Mouse (Mus musculus) heart, embryonic 14.5 days (tissue): ENCODE results near the gene Casc3. TPM values are rescaled to one million over a fixed set of nuclear protein-coding genes. Genes with fewer than 3 reads are reported as not detected.

Source experiments
- ATAC-seq: fragments of 200-750 bp; cut with Nextera tagmentation; 2 replicates; pipeline ENCODE4 v1.8.0; 2017; ENCODE audit warnings: low read depth, moderate TSS enrichment; ENCODE audit not compliant: insufficient number of reproducible peaks, insufficient read depth, low FRiP score
- H3K27ac ChIP-seq, 2 experiments: fragments of 200-500 bp in 1 of 2; fragments of 300-500 bp in 1 of 2; sonication (generic) in 1 of 2; replicated peaks in 1 of 2; 2 replicates each; pipeline ENCODE4 v1.5.1; 2012 to 2014; ENCODE audit warnings: low read depth in 2 of 2, low read length in 2 of 2, control low read depth in 1 of 2, mild to moderate bottlenecking in 1 of 2, mixed read lengths in 1 of 2; ENCODE audit not compliant: control insufficient read depth in 1 of 2, insufficient read depth in 1 of 2
- H3K27me3 ChIP-seq: fragments of 300-500 bp; sonication (generic); 2 replicates; pipeline ENCODE4 v1.6.1; 2014; ENCODE audit warnings: mild to moderate bottlenecking, low read length, control low read depth; ENCODE audit not compliant: control insufficient read depth, insufficient read depth
- H3K36me3 ChIP-seq: fragments of 300-500 bp; sonication (generic); 2 replicates; pipeline ENCODE4 v1.6.1; 2014; ENCODE audit warnings: mild to moderate bottlenecking, control low read depth, low read length, mixed read lengths; ENCODE audit not compliant: control insufficient read depth, insufficient read depth
- H3K4me1 ChIP-seq, 2 experiments: fragments of 200-500 bp in 1 of 2; fragments of 300-500 bp in 1 of 2; sonication (generic) in 1 of 2; 2 replicates each; pipeline ENCODE4 v1.6.1; 2012 to 2014; ENCODE audit warnings: low read length in 2 of 2, control low read depth in 1 of 2, mixed read lengths in 1 of 2; ENCODE audit not compliant: control insufficient read depth in 2 of 2, insufficient read depth in 2 of 2
- H3K4me2 ChIP-seq: fragments of 300-500 bp; sonication (generic); 2 replicates; pipeline ENCODE4 v1.6.1; 2014; ENCODE audit warnings: mild to moderate bottlenecking, low read length
- H3K4me3 ChIP-seq, 2 experiments: fragments of 200-500 bp in 1 of 2; fragments of 300-500 bp in 1 of 2; sonication (generic) in 1 of 2; 2 replicates each; pipeline ENCODE4 v1.5.1; 2012 to 2014; ENCODE audit warnings: low read length in 2 of 2, mild to moderate bottlenecking in 2 of 2, control low read depth in 1 of 2, low read depth in 1 of 2, moderate library complexity in 1 of 2; ENCODE audit not compliant: control insufficient read depth in 1 of 2, insufficient read depth in 1 of 2
- H3K9ac ChIP-seq: fragments of 300-500 bp; sonication (generic); 2 replicates; pipeline ENCODE4 v1.6.1; 2014; ENCODE audit warnings: mild to moderate bottlenecking, low read length
- H3K9me3 ChIP-seq: fragments of 300-500 bp; sonication (generic); 2 replicates; pipeline ENCODE4 v1.6.1; 2016; ENCODE audit warnings: low read length, control low read depth; ENCODE audit not compliant: control insufficient read depth
- WGBS: fragments of 180-500 bp; shearing (Covaris S2); extraction: QIAGEN DNeasy Blood & Tissue Kit; methylation state at CpG from one replicate; pipeline ENCODE4 v1.1.7; 2014; 5-methylcytosine and 5-hydroxymethylcytosine counted together
- polyA plus RNA-seq: library from polyadenylated mRNA; unstranded; fragments of >200 nt; fragmentation: Nextera tagmentation; extraction: Ambion mirVana; gene quantifications from 2 replicates; pipeline ENCODE4 v1.2.1, GENCODE M21; 2014

Casc3 gene
- polyA plus RNA-seq, 1 experiment from 2014 or later, result 22.9 TPM

DNA sequence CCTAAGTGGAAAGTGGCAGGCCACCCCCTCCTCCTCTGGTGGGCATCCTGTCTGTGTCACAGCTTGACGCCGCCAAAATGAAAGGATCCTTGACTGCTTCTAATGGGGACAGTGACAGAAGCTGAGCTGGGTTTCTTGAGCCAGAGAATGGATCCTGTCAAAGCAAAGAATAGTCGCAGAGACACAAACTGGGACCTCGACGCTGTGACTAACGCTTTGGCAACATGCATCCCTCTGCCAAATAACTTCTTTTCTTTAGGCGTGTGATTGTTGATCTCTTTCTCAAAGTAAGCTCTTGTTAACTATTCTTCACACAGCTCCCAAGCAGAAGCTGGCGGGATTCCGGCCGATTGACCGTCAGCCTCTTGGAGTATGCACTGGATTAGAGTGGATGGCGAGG lies 62.6 kb downstream of the Casc3 start:
- WGBS, result 83% methylated on average over 12 of the region's 12 CpGs

GRCm38 (mm10) chr11:98869906-98870305 lies 65.2 kb downstream of the Casc3 start:
- Histone ChIP-seq H3K27ac (no peak overlapping the region), H3K4me1 (peaks cover 4 to 25% of the 10 kb centered on the region in 2 experiments; a peak in 3 of 4 replicates), H3K36me3 (peaks cover 46% of the 10 kb centered on the region), H3K27me3 (no peaks in the 10 kb centered on the region), H3K9ac (no peak overlapping the region), H3K4me3 (no peak overlapping the region), H3K4me2 (no peak overlapping the region), H3K9me3 (no peaks in the 10 kb centered on the region)
- 92% methylated on average over 8 of the region's 8 CpGs for WGBS
- ATAC-seq, result no peak

More for the DNA sequence above, 62.6 kb downstream of the Casc3 start:
- no peaks in the 10 kb centered on the region for H3K27me3 ChIP-seq
- H3K4me3 ChIP-seq, result no peak overlapping the region
- no peak overlapping the region for H3K27ac ChIP-seq
- no peak for ATAC-seq
- no peak overlapping the region for H3K9ac ChIP-seq
- no peak overlapping the region for H3K4me2 ChIP-seq
- H3K36me3 ChIP-seq, result peaks cover 41% of the 10 kb centered on the region
- H3K4me1 ChIP-seq, result peaks cover 5 to 23% of the 10 kb centered on the region in 2 experiments
- no peaks in the 10 kb centered on the region for H3K9me3 ChIP-seq

DNA sequence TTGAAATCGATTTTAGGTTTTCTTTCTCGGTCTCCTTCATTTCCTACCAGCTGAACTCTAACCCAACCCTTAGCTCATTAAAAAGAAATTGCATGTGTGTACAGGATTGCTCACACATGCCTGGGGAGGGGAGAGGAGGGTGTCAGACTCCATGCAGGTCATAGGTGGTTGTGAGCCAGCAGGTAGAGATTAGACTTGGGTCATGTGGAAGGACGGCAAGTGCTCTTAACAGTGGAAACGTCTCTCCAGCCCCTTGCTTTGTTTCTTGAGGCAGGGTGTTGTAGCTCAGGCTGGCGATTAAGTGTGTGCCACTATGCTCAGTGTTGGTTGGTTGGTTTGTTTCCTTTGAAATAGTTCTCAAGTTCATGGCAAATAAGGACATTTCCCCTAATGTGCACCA lies 66.1 kb downstream of the Casc3 start:
- WGBS, result 74% methylated on average over 5 of the region's 5 CpGs
- no peak overlapping the region for H3K9ac ChIP-seq
- no peak for ATAC-seq
- H3K4me3 ChIP-seq, result no peak overlapping the region
- no peaks in the 10 kb centered on the region for H3K9me3 ChIP-seq
- peaks cover 51% of the 10 kb centered on the region for H3K36me3 ChIP-seq
- H3K27ac ChIP-seq, result no peak overlapping the region
- H3K4me1 ChIP-seq, result peaks cover 4 to 25% of the 10 kb centered on the region in 2 experiments; a peak in 3 of 4 replicates
- no peaks in the 10 kb centered on the region for H3K27me3 ChIP-seq
- H3K4me2 ChIP-seq, result no peak overlapping the region

- no peak for ATAC-seq
- peaks cover 44% of the 10 kb centered on the region for H3K36me3 ChIP-seq
- H3K4me3 ChIP-seq, result no peak overlapping the region
- H3K9ac ChIP-seq, result no peak overlapping the region
- H3K9me3 ChIP-seq, result no peaks in the 10 kb centered on the region
- H3K27me3 ChIP-seq, result no peaks in the 10 kb centered on the region
- H3K27ac ChIP-seq, result peak overlapping the region; percentile 62 to 73
- peak overlapping the region; percentile 3 for H3K4me2 ChIP-seq
- H3K4me1 ChIP-seq, result peaks cover 4 to 25% of the 10 kb centered on the region in 2 experiments; a peak in 3 of 4 replicates
- WGBS, result 52% methylated on average over 4 of the region's 4 CpGs
Measured at GRCm38 (mm10) chr11:98871416-98871815, 66.7 kb downstream of the Casc3 start.

- WGBS, result 24% methylated on average over 4 of the region's 4 CpGs
Measured at GRCm38 (mm10) chr11:98872040-98872439, 67.3 kb downstream of the Casc3 start.

DNA sequence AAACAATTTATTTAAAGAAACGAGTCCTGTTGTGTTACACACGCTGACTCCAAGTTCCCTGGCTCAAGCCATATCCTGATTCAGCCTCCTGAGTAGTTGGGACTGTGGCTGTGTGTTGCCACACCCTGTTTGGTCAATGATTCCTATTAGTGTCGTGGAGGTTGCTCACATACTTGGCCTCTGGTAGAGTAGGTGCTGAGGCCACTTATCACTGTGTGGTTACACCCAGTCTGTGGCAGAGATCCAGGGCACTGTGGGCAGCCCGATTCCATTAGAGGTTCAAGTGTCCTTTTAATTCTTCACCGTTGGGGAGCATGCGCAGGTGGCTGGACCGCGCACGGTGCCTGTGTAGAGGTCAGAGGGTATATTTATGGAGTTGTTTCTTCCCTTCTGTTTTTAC lies 69.2 kb downstream of the Casc3 start:
- Histone ChIP-seq H3K36me3 (peaks cover 29% of the 10 kb centered on the region), H3K9me3 (no peaks in the 10 kb centered on the region), H3K4me1 (peaks cover 4 to 25% of the 10 kb centered on the region in 2 experiments; a peak in 3 of 4 replicates), H3K27ac (no peak overlapping the region), H3K9ac (no peak overlapping the region), H3K4me3 (no peak overlapping the region), H3K27me3 (no peaks in the 10 kb centered on the region), H3K4me2 (no peak overlapping the region)
- WGBS, result 62% methylated on average over 9 of the region's 9 CpGs
- ATAC-seq, result no peak

More at GRCm38 (mm10) chr11:98872040-98872439, 67.3 kb downstream of the Casc3 start:
- peaks cover 39% of the 10 kb centered on the region for H3K36me3 ChIP-seq
- H3K9me3 ChIP-seq, result no peaks in the 10 kb centered on the region
- H3K9ac ChIP-seq, result no peak overlapping the region; the same call in 1 of the 2 replicates
- H3K4me1 ChIP-seq, result peaks cover 4 to 25% of the 10 kb centered on the region in 2 experiments; a peak in 3 of 4 replicates
- 0 out of 2 replicates have a peak, but pooled peaks have one; percentile 13 for ATAC-seq
- no peaks in the 10 kb centered on the region for H3K27me3 ChIP-seq
- H3K4me3 ChIP-seq, result no peak overlapping the region
- peak overlapping the region; percentile 3 for H3K4me2 ChIP-seq
- H3K27ac ChIP-seq, result peak overlapping the region; percentile 62 to 73

- Histone ChIP-seq H3K4me2 (no peak overlapping the region), H3K36me3 (peaks cover 28% of the 10 kb centered on the region), H3K27ac (no peak overlapping the region), H3K9me3 (no peaks in the 10 kb centered on the region), H3K27me3 (no peaks in the 10 kb centered on the region), H3K4me1 (peaks cover 0 to 10% of the 10 kb centered on the region in 2 experiments; a peak in 2 of 4 replicates), H3K9ac (no peak overlapping the region), H3K4me3 (no peak overlapping the region)
- ATAC-seq, result no peak
- 85% methylated on average over 9 of the region's 9 CpGs for WGBS
Measured at GRCm38 (mm10) chr11:98877001-98877400, 72.3 kb downstream of the Casc3 start.
